Mouse (Mus musculus) ES-Bruce4 (cell line): ENCODE measurements around the gene Mmp14. TPM values are rescaled to one million over a fixed set of nuclear protein-coding genes. Genes with fewer than 3 reads are reported as not detected.
A peak's percentile ranks its signal among the peaks of the same experiment; 100 is the strongest.

Experiments used
- H3K27ac ChIP-seq: 2 replicates; pipeline ENCODE4 v1.5.1; 2012; ENCODE audit warnings: low read length, inconsistent platforms; ENCODE audit not compliant: insufficient read depth
- H3K27me3 ChIP-seq: 2 replicates; pipeline ENCODE4 v1.6.1; 2012; ENCODE audit warnings: mild to moderate bottlenecking, low read length, inconsistent platforms; ENCODE audit not compliant: control insufficient read depth, poor library complexity, insufficient read depth, severe bottlenecking
- H3K36me3 ChIP-seq: 2 replicates; pipeline ENCODE4 v1.6.1; 2012; ENCODE audit warnings: inconsistent platforms, mild to moderate bottlenecking, low read length, moderate library complexity; ENCODE audit not compliant: control insufficient read depth, poor library complexity, insufficient read depth, severe bottlenecking
- H3K4me1 ChIP-seq: one replicate; pipeline ENCODE4 v1.8.1; 2011; ENCODE audit warnings: low read length; ENCODE audit not compliant: control insufficient read depth, insufficient read depth
- H3K4me3 ChIP-seq: 2 replicates; pipeline ENCODE4 v1.5.1; 2011; ENCODE audit warnings: low read depth, mild to moderate bottlenecking, low read length
- H3K9ac ChIP-seq: 2 replicates; pipeline ENCODE4 v1.6.1; 2012; ENCODE audit warnings: low read depth, mild to moderate bottlenecking, inconsistent platforms; ENCODE audit not compliant: poor library complexity, severe bottlenecking
- H3K9me3 ChIP-seq: replicated peaks from 2 replicates; pipeline ENCODE4 v1.6.1; 2012; ENCODE audit warnings: mild to moderate bottlenecking, low read length, inconsistent platforms; ENCODE audit not compliant: control insufficient read depth, poor library complexity, insufficient read depth, severe bottlenecking
- CTCF ChIP-seq: IDR thresholded peaks from one replicate; pipeline ENCODE4 v1.8.1; 2011; ENCODE audit warnings: low read depth, low read length
- EP300 ChIP-seq: IDR thresholded peaks from 2 replicates; pipeline ENCODE4 v1.6.1; 2011; ENCODE audit warnings: low read depth, low read length; ENCODE audit not compliant: insufficient read depth
- POLR2A ChIP-seq: IDR thresholded peaks from one replicate; pipeline ENCODE4 v1.8.1; 2011; ENCODE audit warnings: low read length; ENCODE audit not compliant: insufficient read depth
- polyA plus RNA-seq: library from polyadenylated mRNA; stranded (reverse); fragments of >200 nt; gene quantifications from 2 replicates; pipeline ENCODE4 v1.2.4, GENCODE M21; 2011; ENCODE audit warnings: low read depth; ENCODE audit not compliant: missing spikeins, insufficient read depth, insufficient read length

Gene Mmp14
- polyA plus RNA-seq, 1 experiment: 50.4 TPM

GRCm38 (mm10) chr14:54474744-54475143 is 43.3 kb downstream of the Mmp14 start:
- H3K27me3 ChIP-seq: no peaks in the 10 kb centered on the region
- H3K9ac ChIP-seq: no peak overlapping the region
- H3K9me3 ChIP-seq: no peaks in the 10 kb centered on the region
- no peaks in the 10 kb centered on the region for H3K4me1 ChIP-seq
- H3K36me3 ChIP-seq: no peaks in the 10 kb centered on the region
- TF ChIP-seq EP300 (no peak), POLR2A (no peak)
- no peak overlapping the region for H3K27ac ChIP-seq
- H3K4me3 ChIP-seq: no peak overlapping the region

GRCm38 (mm10) chr14:54475941-54476844 is 44.8 kb downstream of the Mmp14 start, which contains the start of gene Rem2:
Rem2 (plus strand) TSS chr14:54476100.
- Histone ChIP-seq H3K36me3 (no peaks in the 10 kb centered on the region), H3K4me3 (peak within 1 kb of the TSS; percentile 59), H3K9ac (0 out of 2 replicates have a peak within 1 kb of the TSS, but pooled peaks have one; percentile 39), H3K4me1 (no peaks in the 10 kb centered on the region), H3K27ac (no peak within 1 kb of the TSS), H3K9me3 (no peaks in the 10 kb centered on the region), H3K27me3 (no peaks in the 10 kb centered on the region)
- TF ChIP-seq CTCF (no peak), EP300 (no peak), POLR2A (no peak)

GRCm38 (mm10) chr14:54477172-54477909 is 45.9 kb downstream of the Mmp14 start:
- Histone ChIP-seq H3K4me1 (no peaks in the 10 kb centered on the region), H3K9me3 (no peaks in the 10 kb centered on the region), H3K27me3 (no peaks in the 10 kb centered on the region), H3K9ac (no peak overlapping the region), H3K27ac (no peak overlapping the region), H3K36me3 (no peaks in the 10 kb centered on the region), H3K4me3 (no peak overlapping the region)
- TF ChIP-seq POLR2A (no peak), CTCF (no peak), EP300 (no peak)

- TF ChIP-seq EP300 (no peak), POLR2A (no peak), CTCF (no peak)
- H3K9ac ChIP-seq: peak overlapping the region; percentile 42
- no peak overlapping the region for H3K27ac ChIP-seq
- no peaks in the 10 kb centered on the region for H3K27me3 ChIP-seq
- peak overlapping the region; percentile 70 for H3K4me3 ChIP-seq
- no peaks in the 10 kb centered on the region for H3K36me3 ChIP-seq
- no peaks in the 10 kb centered on the region for H3K9me3 ChIP-seq
- no peaks in the 10 kb centered on the region for H3K4me1 ChIP-seq
These were observed 48.1 kb downstream of the Mmp14 start for GRCm38 (mm10) chr14:54479451-54479920.

- Histone ChIP-seq H3K9me3 (no peaks in the 10 kb centered on the region), H3K27me3 (no peaks in the 10 kb centered on the region), H3K27ac (no peak overlapping the region), H3K4me1 (no peaks in the 10 kb centered on the region), H3K36me3 (no peaks in the 10 kb centered on the region), H3K9ac (no peak overlapping the region), H3K4me3 (no peak overlapping the region)
- TF ChIP-seq CTCF: no peak
- no peak for TF ChIP-seq POLR2A
- no peak for TF ChIP-seq EP300
These were observed 49.3 kb downstream of the Mmp14 start for GRCm38 (mm10) chr14:54480673-54481072.

- TF ChIP-seq POLR2A (no peak), CTCF (no peak), EP300 (no peak)
- no peak overlapping the region for H3K4me3 ChIP-seq
- no peak overlapping the region for H3K9ac ChIP-seq
- no peaks in the 10 kb centered on the region for H3K36me3 ChIP-seq
- no peaks in the 10 kb centered on the region for H3K9me3 ChIP-seq
- H3K27me3 ChIP-seq: no peaks in the 10 kb centered on the region
- H3K27ac ChIP-seq: no peak overlapping the region
- no peaks in the 10 kb centered on the region for H3K4me1 ChIP-seq
These were observed 50.0 kb downstream of the Mmp14 start for GRCm38 (mm10) chr14:54481402-54481801.
